13 mouse cellular contexts compared by ENCODE assay signal in the genomic region with DNA sequence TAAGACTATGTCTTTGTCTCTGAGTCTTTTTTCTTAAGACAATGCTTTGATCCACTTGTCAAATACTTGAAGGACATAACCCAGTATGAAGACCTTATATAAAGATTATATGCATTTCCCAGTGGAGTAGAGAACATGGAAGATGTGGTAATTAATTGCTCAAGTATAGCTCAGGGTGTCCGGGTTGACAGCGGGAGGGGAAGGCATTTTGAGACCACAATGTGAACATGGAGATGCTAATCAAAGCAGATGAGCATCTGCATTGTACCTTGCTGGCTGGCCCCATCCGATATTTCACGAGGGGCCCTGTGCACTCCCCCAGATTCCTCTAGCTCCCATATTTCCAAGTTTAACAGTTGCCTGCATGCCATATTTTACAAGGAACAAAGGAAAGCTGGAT.
"Had no signal": no experiment of that assay in that cellular context is flagged by ENCODE, and none has a peak within 500 bp of the region (broad histone marks: within the 10 kb centered on the region; RNA-seq: fewer than 3 reads in every experiment).

No protein-coding gene starts in this region.

- H3K27ac ChIP-seq: layer of hippocampus, adult 2 months; limb, embryonic 12.5 days; liver, embryonic 13.5 days; lung, embryonic 15.5 days; neural tube, embryonic 13.5 days; stomach, postnatal 0 days had no signal

- H3K27me3 ChIP-seq: limb, embryonic 12.5 days; liver, embryonic 13.5 days; lung, embryonic 15.5 days; neural tube, embryonic 13.5 days had no signal

- ATAC-seq: liver, postnatal 0 days had no signal

- H3K4me3 ChIP-seq: layer of hippocampus, adult 2 months; limb, embryonic 12.5 days; liver, embryonic 13.5 days; lung, embryonic 15.5 days; neural tube, embryonic 13.5 days had no signal

- H3K4me1 ChIP-seq: limb, embryonic 12.5 days; liver, embryonic 13.5 days; lung, embryonic 15.5 days; neural tube, embryonic 13.5 days had no signal

- H3K36me3 ChIP-seq: limb, embryonic 12.5 days; liver, embryonic 13.5 days; lung, embryonic 15.5 days; neural tube, embryonic 13.5 days had no signal

- H3K9ac ChIP-seq: limb, embryonic 12.5 days; liver, embryonic 13.5 days; liver, postnatal 0 days; lung, embryonic 15.5 days; neural tube, embryonic 13.5 days had no signal

- DNase-seq: kidney, adult 18-20 months; kidney, postnatal 10 days; kidney, postnatal 4 days; liver; liver, embryonic 13.5 days; liver, postnatal 0 days; retina, postnatal 1 day; right cerebral cortex, postnatal 14 days had no signal

- H3K9me3 ChIP-seq: limb, embryonic 12.5 days; liver, embryonic 13.5 days; lung, embryonic 15.5 days; neural tube, embryonic 13.5 days had no signal

- H3K4me2 ChIP-seq: limb, embryonic 12.5 days; liver, embryonic 13.5 days; lung, embryonic 15.5 days; neural tube, embryonic 13.5 days had no signal
